Mouse (Mus musculus) liver, adult 2 months (tissue): ENCODE measurements around the gene Fam71e2. TPM values are rescaled to one million over a fixed set of nuclear protein-coding genes. Genes with fewer than 3 reads are reported as not detected.

Experiments
- DNase-seq: peaks from one replicate; pipeline ENCODE4 v3.0.0-alpha.2; 2011; ENCODE audit warnings: low read depth, low spot score; ENCODE audit errors: extremely low read depth
- H3K27ac ChIP-seq: fragments of 200-500 bp; replicated peaks from 2 replicates; pipeline ENCODE4 v1.5.1; 2012; ENCODE audit warnings: low read depth, mild to moderate bottlenecking, control low read depth, inconsistent platforms, low read length; ENCODE audit not compliant: insufficient read depth
- H3K27me3 ChIP-seq: fragments of 200-500 bp; 2 replicates; pipeline ENCODE4 v1.6.1; 2012; ENCODE audit warnings: mild to moderate bottlenecking, moderate library complexity, low read length, inconsistent platforms; ENCODE audit not compliant: control insufficient read depth, insufficient read depth
- H3K36me3 ChIP-seq: fragments of 200-500 bp; 2 replicates; pipeline ENCODE4 v1.6.1; 2012; ENCODE audit warnings: low read length, inconsistent platforms; ENCODE audit not compliant: control insufficient read depth, insufficient read depth
- H3K4me1 ChIP-seq: fragments of 200-500 bp; 2 replicates; pipeline ENCODE4 v1.6.1; 2011; ENCODE audit warnings: low read length; ENCODE audit not compliant: control insufficient read depth, insufficient read depth
- H3K4me3 ChIP-seq: fragments of 200-500 bp; 2 replicates; pipeline ENCODE4 v1.5.1; 2011; ENCODE audit warnings: low read depth, mild to moderate bottlenecking, control low read depth, low read length, moderate library complexity; ENCODE audit not compliant: insufficient read depth
- H3K79me2 ChIP-seq: fragments of 200-500 bp; 2 replicates; pipeline ENCODE4 v1.6.1; 2012; ENCODE audit warnings: inconsistent platforms, mild to moderate bottlenecking, low read length, moderate library complexity; ENCODE audit not compliant: control insufficient read depth, insufficient read depth
- H3K9ac ChIP-seq: fragments of 200-500 bp; 2 replicates; pipeline ENCODE4 v1.6.1; 2012; ENCODE audit warnings: low read depth, mild to moderate bottlenecking, control low read depth, inconsistent platforms, low read length
- CTCF ChIP-seq: fragments of 200-500 bp; IDR thresholded peaks from 2 replicates; pipeline ENCODE4 v1.5.1; 2011; ENCODE audit warnings: low read depth, low read length, control low read depth
- POLR2A ChIP-seq: fragments of 200-500 bp; IDR thresholded peaks from 2 replicates; pipeline ENCODE4 v1.6.1; 2011; ENCODE audit warnings: low read length, control low read depth; ENCODE audit not compliant: insufficient read depth; ENCODE audit errors: extremely low read depth
- WGBS: fragments of 180-500 bp; shearing (Covaris S2); methylation state at CpG from one replicate; pipeline ENCODE4 v1.1.7; 2018; 5-methylcytosine and 5-hydroxymethylcytosine counted together
- polyA plus RNA-seq: library from polyadenylated mRNA; depleted of rRNA; stranded (reverse); fragments of >200 nt; gene quantifications from 2 replicates; pipeline ENCODE4 v1.2.3, GENCODE M21; 2012; rRNA removed
- total RNA-seq: library from RNA; depleted of rRNA; stranded (reverse); fragments of >200 nt; gene quantifications from 2 replicates; pipeline ENCODE4 v1.2.3, GENCODE M21; 2014; rRNA removed

Fam71e2 gene
- total and polyA plus RNA-seq, 2 experiments: not detected

DNA sequence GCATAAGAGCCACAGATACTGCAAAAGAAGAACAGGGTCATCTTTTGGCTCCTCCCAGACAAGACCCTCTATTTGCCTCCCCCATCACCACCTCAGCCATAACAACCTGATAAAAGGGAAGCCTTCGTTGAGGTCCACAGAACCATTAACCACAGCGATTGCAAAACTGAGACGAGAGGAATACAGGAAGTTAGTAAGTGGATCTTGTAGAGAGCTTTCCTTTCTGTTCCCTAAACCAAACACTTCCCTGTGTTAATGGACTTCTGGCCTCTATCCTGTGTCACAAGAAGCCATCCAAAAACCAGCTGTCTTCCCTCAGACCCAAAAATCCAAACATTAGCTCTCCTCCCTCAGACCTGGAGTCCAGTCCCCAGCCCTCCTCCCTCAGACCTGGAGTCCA lies 46.7 kb downstream of the Fam71e2 start:
- TF ChIP-seq POLR2A: no peak
- no peak for TF ChIP-seq CTCF
- Histone ChIP-seq H3K79me2 (no peaks in the 10 kb centered on the region), H3K4me1 (no peaks in the 10 kb centered on the region), H3K27me3 (peaks cover 3% of the 10 kb centered on the region; the same call in 1 of the 2 replicates), H3K4me3 (no peak overlapping the region), H3K36me3 (no peaks in the 10 kb centered on the region), H3K27ac (peak overlapping the region; percentile 60), H3K9ac (no peak overlapping the region)
- DNase-seq: peak; percentile 31
- WGBS: 26% methylated on average over 3 of the region's 3 CpGs

DNA sequence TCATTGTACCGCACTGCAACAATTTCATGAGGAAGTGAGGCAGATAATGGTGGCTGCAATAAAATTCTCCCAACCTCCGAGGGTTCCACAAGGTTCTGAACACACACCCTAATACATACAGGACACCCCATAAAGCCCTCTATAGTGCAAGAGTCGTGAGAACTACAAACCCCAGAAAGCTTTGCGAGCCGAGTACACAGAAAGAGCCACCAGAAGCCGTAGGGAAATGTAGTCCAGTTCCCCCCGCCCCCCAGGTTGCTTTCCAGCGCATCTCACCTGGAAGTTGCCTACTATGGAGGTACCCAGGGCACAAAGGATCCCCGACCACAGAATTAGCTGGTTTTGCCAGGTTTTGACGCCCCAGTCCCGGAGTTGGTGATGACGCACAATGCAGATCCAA lies 47.6 kb downstream of the Fam71e2 start:
- H3K9ac ChIP-seq: 0 out of 2 replicates have a peak overlapping the region, but pooled peaks have one; percentile 51
- H3K36me3 ChIP-seq: no peaks in the 10 kb centered on the region
- H3K79me2 ChIP-seq: no peaks in the 10 kb centered on the region
- peaks cover 3% of the 10 kb centered on the region; the same call in 1 of the 2 replicates for H3K27me3 ChIP-seq
- no peaks in the 10 kb centered on the region for H3K4me1 ChIP-seq
- WGBS: 33% methylated on average over 12 of the region's 12 CpGs
- peak overlapping the region; percentile 40 for H3K27ac ChIP-seq
- peak overlapping the region; percentile 50 for H3K4me3 ChIP-seq
- TF ChIP-seq CTCF: no peak
- TF ChIP-seq POLR2A: no peak
- DNase-seq: no peak

DNA sequence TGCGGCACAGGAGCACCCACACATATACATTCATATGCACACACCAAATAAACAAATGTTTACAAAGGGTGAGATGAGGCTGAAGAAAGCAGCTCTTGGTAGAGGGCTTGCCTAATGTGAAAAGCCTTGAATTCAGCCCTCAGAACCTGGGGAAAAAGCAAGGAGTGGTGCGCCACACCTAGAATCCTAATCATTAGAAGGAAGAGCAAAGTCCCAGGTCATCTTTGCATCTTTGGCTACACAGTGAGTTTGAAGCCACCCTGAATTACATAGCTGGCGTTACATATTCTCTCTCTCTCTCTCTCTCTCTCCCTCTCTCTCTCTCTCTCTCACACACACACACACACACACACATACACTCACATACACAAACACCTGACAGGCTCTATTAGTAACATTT lies 51.8 kb downstream of the Fam71e2 start:
- no peaks in the 10 kb centered on the region for H3K79me2 ChIP-seq
- no peak for DNase-seq
- H3K27me3 ChIP-seq: peaks cover 3% of the 10 kb centered on the region; the same call in 1 of the 2 replicates
- 94% methylated on average over 3 of the region's 3 CpGs for WGBS
- H3K9ac ChIP-seq: no peak overlapping the region
- H3K27ac ChIP-seq: no peak overlapping the region
- no peaks in the 10 kb centered on the region for H3K36me3 ChIP-seq
- H3K4me3 ChIP-seq: no peak overlapping the region
- no peaks in the 10 kb centered on the region for H3K4me1 ChIP-seq
- no peak for TF ChIP-seq CTCF
- no peak for TF ChIP-seq POLR2A

DNA sequence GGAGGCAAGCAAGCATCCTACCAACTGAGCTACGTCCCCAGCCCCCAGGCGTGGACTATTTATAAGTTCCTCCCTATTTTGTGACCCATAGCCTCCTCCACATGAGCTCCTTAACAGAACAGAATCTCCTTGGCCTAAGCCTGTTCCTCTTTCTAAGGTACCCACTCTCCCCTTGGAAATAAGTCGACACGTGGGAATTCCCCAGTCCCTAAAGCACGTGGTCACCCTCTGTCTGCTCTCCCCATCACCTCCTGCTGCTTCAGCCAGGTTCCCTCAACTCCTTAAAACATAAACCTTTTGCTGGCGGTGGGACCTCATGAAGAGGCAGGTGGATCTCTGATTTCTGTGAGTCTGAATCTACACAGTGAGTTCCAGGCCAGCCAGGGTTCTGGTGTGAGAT lies 54.1 kb downstream of the Fam71e2 start:
- Histone ChIP-seq H3K9ac (no peak overlapping the region), H3K79me2 (no peaks in the 10 kb centered on the region), H3K27ac (no peak overlapping the region), H3K36me3 (no peaks in the 10 kb centered on the region), H3K27me3 (no peaks in the 10 kb centered on the region), H3K4me3 (no peak overlapping the region), H3K4me1 (no peaks in the 10 kb centered on the region)
- DNase-seq: no peak
- WGBS: 69% methylated on average over 6 of the region's 6 CpGs
- no peak for TF ChIP-seq CTCF
- TF ChIP-seq POLR2A: no peak

DNA sequence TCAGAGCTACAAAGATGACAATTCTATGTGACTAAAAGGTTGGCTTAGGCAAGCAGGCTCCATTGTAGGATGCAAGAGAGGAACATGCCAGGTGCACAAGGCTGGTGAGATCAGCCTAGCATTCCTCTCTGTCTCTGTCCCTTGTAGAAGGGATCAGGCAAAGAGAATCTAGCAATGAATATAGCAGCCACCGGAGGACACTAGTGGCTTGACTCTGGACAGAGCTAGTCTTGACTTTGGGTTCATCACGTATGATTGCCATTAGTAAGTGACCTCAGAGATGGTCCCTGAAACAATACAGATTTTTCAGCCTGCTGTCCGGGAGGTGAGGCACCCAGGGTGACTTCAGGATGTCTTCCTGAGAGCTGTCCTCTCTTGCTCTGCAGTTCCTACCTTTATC lies 58.5 kb downstream of the Fam71e2 start:
- 71% methylated on average over 3 of the region's 3 CpGs for WGBS
- no peaks in the 10 kb centered on the region for H3K79me2 ChIP-seq
- H3K27me3 ChIP-seq: no peaks in the 10 kb centered on the region
- H3K4me1 ChIP-seq: no peaks in the 10 kb centered on the region
- no peak for TF ChIP-seq CTCF
- TF ChIP-seq POLR2A: no peak
- no peak for DNase-seq
- H3K4me3 ChIP-seq: no peak overlapping the region
- H3K27ac ChIP-seq: no peak overlapping the region
- H3K36me3 ChIP-seq: no peaks in the 10 kb centered on the region
- H3K9ac ChIP-seq: no peak overlapping the region

DNA sequence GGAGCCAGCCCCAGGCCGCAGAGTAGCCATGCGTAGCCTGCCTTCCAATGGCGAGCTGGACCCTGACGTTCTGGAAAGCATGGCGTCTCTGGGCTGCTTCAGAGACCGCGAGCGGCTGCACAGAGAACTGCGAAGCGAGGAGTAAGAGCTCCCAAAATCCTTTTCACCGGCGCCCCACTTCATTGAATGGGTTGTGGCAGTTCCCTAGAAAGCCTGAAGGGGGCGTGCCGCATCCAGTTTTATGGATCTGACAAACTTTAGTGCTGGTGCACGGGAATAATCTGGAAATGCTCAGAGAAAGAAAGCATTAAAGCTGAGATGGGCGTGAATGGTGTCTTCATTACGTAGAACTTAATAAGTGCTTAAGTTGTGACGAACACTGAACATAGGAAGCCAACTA lies 66.0 kb downstream of the Fam71e2 start:
- Histone ChIP-seq H3K27me3 (no peaks in the 10 kb centered on the region), H3K9ac (peak overlapping the region; percentile 15; the same call in 1 of the 2 replicates), H3K4me1 (no peaks in the 10 kb centered on the region), H3K4me3 (no peak overlapping the region), H3K79me2 (no peaks in the 10 kb centered on the region), H3K27ac (no peak overlapping the region), H3K36me3 (no peaks in the 10 kb centered on the region)
- TF ChIP-seq POLR2A: no peak
- peak; percentile 64; the same call in 1 of the 2 replicates for TF ChIP-seq CTCF
- DNase-seq: no peak
- WGBS: 48% methylated on average over 18 of the region's 18 CpGs

Other genes starting within 250 kb of the Fam71e2 start
Only the 30 nearest of the 31 such genes appear.
- 0.54 TPM in 1 of 2 replicates, not detected in the other for gene Tnni3, start 247.1 kb downstream of the Fam71e2 start, total RNA-seq
- gene Tnni3, start 247.1 kb downstream of the Fam71e2 start, polyA plus RNA-seq: 0.76 and 0.82 TPM in 2 replicates
- 0.09 TPM in 1 of 2 replicates, not detected in the other for gene Dnaaf3, start 238.8 kb downstream of the Fam71e2 start, total RNA-seq
- 0.24 and 0.44 TPM in 2 replicates for gene Dnaaf3, start 238.8 kb downstream of the Fam71e2 start, polyA plus RNA-seq
- not detected in 2 replicates for gene Syt5, start 223.8 kb downstream of the Fam71e2 start, total RNA-seq
- gene Syt5, start 223.8 kb downstream of the Fam71e2 start, polyA plus RNA-seq: not detected in 2 replicates
- gene Ptprh, start 167.3 kb downstream of the Fam71e2 start, total RNA-seq: 0.18 TPM in 1 of 2 replicates, not detected in the other
- not detected in 2 replicates for gene Ptprh, start 167.3 kb downstream of the Fam71e2 start, polyA plus RNA-seq
- 39.5 and 55.7 TPM in 2 replicates for gene Tmem86b, start 139.9 kb downstream of the Fam71e2 start, total RNA-seq
- 404 and 475 TPM in 2 replicates for gene Tmem86b, start 139.9 kb downstream of the Fam71e2 start, polyA plus RNA-seq
- gene Ppp6r1, start 112.3 kb downstream of the Fam71e2 start, total RNA-seq: 47.6 and 54.2 TPM in 2 replicates
- gene Ppp6r1, start 112.3 kb downstream of the Fam71e2 start, polyA plus RNA-seq: 77.5 and 79.2 TPM in 2 replicates
- 18.2 and 25.5 TPM in 2 replicates for gene Hspbp1, start 86.2 kb downstream of the Fam71e2 start, total RNA-seq
- 27.3 and 30.6 TPM in 2 replicates for gene Hspbp1, start 86.2 kb downstream of the Fam71e2 start, polyA plus RNA-seq
- gene Brsk1, start 80.7 kb downstream of the Fam71e2 start, total RNA-seq: 0.07 and 0.09 TPM in 2 replicates
- 0.27 and 0.40 TPM in 2 replicates for gene Brsk1, start 80.7 kb downstream of the Fam71e2 start, polyA plus RNA-seq
- gene Tmem150b, start 46.1 kb downstream of the Fam71e2 start, total RNA-seq: 0.07 and 0.28 TPM in 2 replicates
- 0.19 and 0.44 TPM in 2 replicates for gene Tmem150b, start 46.1 kb downstream of the Fam71e2 start, polyA plus RNA-seq
- 7.8 and 9.5 TPM in 2 replicates for gene Kmt5c, start 31.2 kb downstream of the Fam71e2 start, total RNA-seq
- 23.5 and 35.1 TPM in 2 replicates for gene Kmt5c, start 31.2 kb downstream of the Fam71e2 start, polyA plus RNA-seq
- gene Cox6b2, start 18.2 kb downstream of the Fam71e2 start, total RNA-seq: not detected in 2 replicates
- gene Cox6b2, start 18.2 kb downstream of the Fam71e2 start, polyA plus RNA-seq: 0.67 and 1.3 TPM in 2 replicates
- gene Il11, start 11.6 kb upstream of the Fam71e2 start, total RNA-seq: not detected in 2 replicates
- gene Il11, start 11.6 kb upstream of the Fam71e2 start, polyA plus RNA-seq: 0.09 TPM in 1 of 2 replicates, not detected in the other
- not detected in 2 replicates for gene Tmem190, start 11.6 kb upstream of the Fam71e2 start, total RNA-seq
- gene Tmem190, start 11.6 kb upstream of the Fam71e2 start, polyA plus RNA-seq: not detected in 2 replicates
- gene Tmem238, start 18.4 kb upstream of the Fam71e2 start, total RNA-seq: 16.4 and 17.3 TPM in 2 replicates
- gene Tmem238, start 18.4 kb upstream of the Fam71e2 start, polyA plus RNA-seq: 73.2 and 92.1 TPM in 2 replicates
- gene Rpl28, start 21.6 kb upstream of the Fam71e2 start, total RNA-seq: 58.4 and 69.2 TPM in 2 replicates
- 211 and 226 TPM in 2 replicates for gene Rpl28, start 21.6 kb upstream of the Fam71e2 start, polyA plus RNA-seq
- gene Ube2s, start 41.3 kb upstream of the Fam71e2 start, total RNA-seq: 22.4 and 24.2 TPM in 2 replicates
- 45.9 and 74.3 TPM in 2 replicates for gene Ube2s, start 41.3 kb upstream of the Fam71e2 start, polyA plus RNA-seq
- gene Shisa7, start 73.4 kb upstream of the Fam71e2 start, total RNA-seq: under 0.01 TPM in 1 of 2 replicates, not detected in the other
- 0.02 and 0.12 TPM in 2 replicates for gene Shisa7, start 73.4 kb upstream of the Fam71e2 start, polyA plus RNA-seq
- gene Isoc2b, start 99.0 kb upstream of the Fam71e2 start, total RNA-seq: 23.6 and 40.2 TPM in 2 replicates
- 24.0 and 34.6 TPM in 2 replicates for gene Isoc2b, start 99.0 kb upstream of the Fam71e2 start, polyA plus RNA-seq
- gene Isoc2a, start 105.9 kb upstream of the Fam71e2 start, total RNA-seq: 54.3 and 63.5 TPM in 2 replicates
- 103 and 110 TPM in 2 replicates for gene Isoc2a, start 105.9 kb upstream of the Fam71e2 start, polyA plus RNA-seq
- gene Gm36210, start 135.2 kb upstream of the Fam71e2 start, total RNA-seq: not detected in 2 replicates
- gene Gm36210, start 135.2 kb upstream of the Fam71e2 start, polyA plus RNA-seq: 0.13 TPM in 1 of 2 replicates, not detected in the other
- gene Zfp628, start 143.9 kb upstream of the Fam71e2 start, total RNA-seq: 0.55 and 0.74 TPM in 2 replicates
- gene Zfp628, start 143.9 kb upstream of the Fam71e2 start, polyA plus RNA-seq: 6.2 and 8.3 TPM in 2 replicates
- 0.20 and 0.28 TPM in 2 replicates for gene Nat14, start 150.7 kb upstream of the Fam71e2 start, total RNA-seq
- gene Nat14, start 150.7 kb upstream of the Fam71e2 start, polyA plus RNA-seq: 0.66 and 0.75 TPM in 2 replicates
- gene Ssc5d, start 154.5 kb upstream of the Fam71e2 start, total RNA-seq: 0.07 and 0.18 TPM in 2 replicates
- gene Ssc5d, start 154.5 kb upstream of the Fam71e2 start, polyA plus RNA-seq: 0.14 and 0.26 TPM in 2 replicates
- gene Sbk2, start 193.1 kb upstream of the Fam71e2 start, total RNA-seq: not detected in 2 replicates
- 0.12 TPM in 1 of 2 replicates, not detected in the other for gene Sbk2, start 193.1 kb upstream of the Fam71e2 start, polyA plus RNA-seq
- not detected in 2 replicates for gene Sbk3, start 199.9 kb upstream of the Fam71e2 start, total RNA-seq
- not detected in 2 replicates for gene Sbk3, start 199.9 kb upstream of the Fam71e2 start, polyA plus RNA-seq
- 1.2 TPM in 2 replicates for gene Zfp579, start 224.9 kb upstream of the Fam71e2 start, total RNA-seq
- 10.8 and 13.0 TPM in 2 replicates for gene Zfp579, start 224.9 kb upstream of the Fam71e2 start, polyA plus RNA-seq
- 6.7 and 10.7 TPM in 2 replicates for gene Zfp524, start 243.1 kb upstream of the Fam71e2 start, total RNA-seq
- 38.3 and 41.1 TPM in 2 replicates for gene Zfp524, start 243.1 kb upstream of the Fam71e2 start, polyA plus RNA-seq
- 6.2 and 6.8 TPM in 2 replicates for gene Fiz1, start 243.4 kb upstream of the Fam71e2 start, total RNA-seq
- gene Fiz1, start 243.4 kb upstream of the Fam71e2 start, polyA plus RNA-seq: 18.0 and 19.3 TPM in 2 replicates
- 0.55 and 1.1 TPM in 2 replicates for gene Gm44973, start 244.2 kb upstream of the Fam71e2 start, total RNA-seq
- not detected in 2 replicates for gene Gm44973, start 244.2 kb upstream of the Fam71e2 start, polyA plus RNA-seq
- gene Zfp865, start 249.1 kb upstream of the Fam71e2 start, total RNA-seq: 4.1 and 4.3 TPM in 2 replicates
- gene Zfp865, start 249.1 kb upstream of the Fam71e2 start, polyA plus RNA-seq: 11.2 and 14.6 TPM in 2 replicates